Mouse (Mus musculus) stomach, embryonic 15.5 days (tissue): ENCODE measurements around the gene Zbtb7a. TPM values are rescaled to one million over a fixed set of nuclear protein-coding genes. Genes with fewer than 3 reads are reported as not detected.
A peak's percentile ranks its signal among the peaks of the same experiment; 100 is the strongest.
"Not testable (repeated sequence)": the region's sequence is repeated elsewhere in the genome, so short reads cannot be mapped to it uniquely, and the experiment has no call there.

Experiments
- ATAC-seq: fragments of 200-750 bp; cut with Nextera tagmentation; 2 replicates; pipeline ENCODE4 v1.8.0; 2017; ENCODE audit warnings: low read depth, moderate number of reproducible peaks, moderate TSS enrichment; ENCODE audit not compliant: insufficient read depth, low FRiP score
- H3K27ac ChIP-seq: fragments of 300-500 bp; sonication (generic); 2 replicates; pipeline ENCODE4 v1.5.1; 2015; ENCODE audit warnings: mild to moderate bottlenecking, inconsistent platforms
- H3K27me3 ChIP-seq: fragments of 300-500 bp; sonication (generic); replicated peaks from 2 replicates; pipeline ENCODE4 v1.6.1; 2015; ENCODE audit warnings: inconsistent platforms
- H3K36me3 ChIP-seq: fragments of 300-500 bp; sonication (generic); 2 replicates; pipeline ENCODE4 v1.6.1; 2015; ENCODE audit warnings: inconsistent platforms
- H3K4me1 ChIP-seq: fragments of 300-500 bp; sonication (generic); 2 replicates; pipeline ENCODE4 v1.6.1; 2015; ENCODE audit warnings: inconsistent platforms
- H3K4me2 ChIP-seq: fragments of 300-500 bp; sonication (generic); 2 replicates; pipeline ENCODE4 v1.6.1; 2015; ENCODE audit warnings: mild to moderate bottlenecking, inconsistent platforms
- H3K4me3 ChIP-seq: fragments of 300-500 bp; sonication (generic); replicated peaks from 2 replicates; pipeline ENCODE4 v1.5.1; 2015; ENCODE audit warnings: inconsistent platforms
- H3K9ac ChIP-seq: fragments of 300-500 bp; sonication (generic); 2 replicates; pipeline ENCODE4 v1.6.1; 2015; ENCODE audit warnings: inconsistent platforms
- H3K9me3 ChIP-seq: fragments of 300-500 bp; sonication (generic); 2 replicates; pipeline ENCODE4 v1.6.1; 2016; ENCODE audit warnings: inconsistent platforms
- WGBS: fragments of 180-500 bp; shearing (Covaris S2); methylation state at CpG from one replicate; pipeline ENCODE4 v1.1.7; 2015; 5-methylcytosine and 5-hydroxymethylcytosine counted together
- polyA plus RNA-seq: library from polyadenylated mRNA; unstranded; fragments of >200 nt; fragmentation: Nextera tagmentation; extraction: Ambion mirVana; gene quantifications from 2 replicates; pipeline ENCODE4 v1.2.1, GENCODE M21; 2015

Gene Zbtb7a
- polyA plus RNA-seq, 1 experiment from 2014 or later, result 60.1 TPM

DNA sequence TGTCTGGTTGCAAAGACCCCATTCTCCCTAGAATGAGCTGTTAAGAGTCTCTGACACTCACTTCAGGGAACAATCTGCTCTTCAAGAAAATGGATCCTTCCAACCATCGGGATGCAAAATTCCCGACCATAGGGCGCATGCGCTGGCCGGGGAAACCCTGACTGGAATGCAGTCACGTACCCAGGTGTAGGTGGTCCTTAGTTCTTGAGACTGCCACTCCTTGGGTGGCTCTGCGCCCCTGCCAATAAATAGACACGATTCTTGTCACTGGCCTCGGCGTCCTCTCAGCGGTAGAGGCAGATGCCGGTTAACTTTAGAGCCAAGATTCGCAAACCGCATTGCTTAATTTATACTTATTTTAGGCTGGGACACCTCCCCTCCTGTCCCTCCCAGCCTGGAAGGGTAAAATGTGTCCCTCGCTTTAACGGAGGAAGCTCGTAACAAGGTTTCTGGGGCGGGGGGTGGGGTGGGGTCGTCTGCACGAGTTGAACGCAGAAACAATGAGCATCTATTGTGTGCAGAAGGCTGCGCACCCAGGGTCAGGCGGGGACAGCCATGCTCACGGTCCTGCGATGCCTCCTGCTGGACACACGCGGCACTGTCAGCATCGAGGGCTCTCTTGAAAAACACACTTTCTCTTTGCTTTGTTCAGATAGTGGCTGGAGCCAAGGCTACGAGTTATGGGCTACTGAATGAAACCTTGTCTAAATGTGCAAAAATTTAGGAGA, 39.8 kb downstream of the Zbtb7a start:
- Histone ChIP-seq H3K4me3 (peak overlapping the region; percentile 29), H3K27ac (peak overlapping the region; percentile 79), H3K9ac (no peak overlapping the region), H3K27me3 (no peaks in the 10 kb centered on the region), H3K36me3 (peaks cover 24% of the 10 kb centered on the region), H3K4me1 (peaks cover 50% of the 10 kb centered on the region), H3K9me3 (no peaks in the 10 kb centered on the region), H3K4me2 (peak overlapping the region; percentile 67)
- ATAC-seq, result peak; percentile 19; the same call in 1 of the 2 replicates
- WGBS, result 3% methylated on average over 29 of the region's 29 CpGs

DNA sequence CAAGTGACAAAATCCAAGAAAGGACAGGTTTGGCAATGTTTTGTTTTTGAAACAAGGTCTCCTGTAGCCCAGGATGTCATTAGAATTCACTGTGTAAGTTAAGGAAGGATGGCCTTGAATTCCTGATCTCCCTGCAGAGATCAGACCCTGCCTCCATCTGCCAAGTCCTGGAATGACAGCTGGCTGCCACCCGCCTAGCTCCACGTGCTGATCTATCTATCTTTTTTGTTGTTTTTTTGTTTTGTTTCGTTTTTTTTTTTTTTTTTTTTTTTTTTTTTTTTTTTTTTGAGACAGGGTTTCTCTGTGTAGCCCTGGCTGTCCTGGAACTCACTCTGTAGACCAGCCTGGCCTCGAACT, 40.3 kb downstream of the Zbtb7a start:
- H3K9me3 ChIP-seq, H3K27me3 ChIP-seq, H3K9ac ChIP-seq, ATAC-seq: not testable (repeated sequence)
- Histone ChIP-seq H3K36me3 (peaks cover 29% of the 10 kb centered on the region), H3K27ac (peak overlapping the region; percentile 79), H3K4me2 (peak overlapping the region; percentile 67), H3K4me1 (peaks cover 52% of the 10 kb centered on the region), H3K4me3 (peak overlapping the region; percentile 29)
- 10% methylated on average over 4 of the region's 4 CpGs for WGBS

DNA sequence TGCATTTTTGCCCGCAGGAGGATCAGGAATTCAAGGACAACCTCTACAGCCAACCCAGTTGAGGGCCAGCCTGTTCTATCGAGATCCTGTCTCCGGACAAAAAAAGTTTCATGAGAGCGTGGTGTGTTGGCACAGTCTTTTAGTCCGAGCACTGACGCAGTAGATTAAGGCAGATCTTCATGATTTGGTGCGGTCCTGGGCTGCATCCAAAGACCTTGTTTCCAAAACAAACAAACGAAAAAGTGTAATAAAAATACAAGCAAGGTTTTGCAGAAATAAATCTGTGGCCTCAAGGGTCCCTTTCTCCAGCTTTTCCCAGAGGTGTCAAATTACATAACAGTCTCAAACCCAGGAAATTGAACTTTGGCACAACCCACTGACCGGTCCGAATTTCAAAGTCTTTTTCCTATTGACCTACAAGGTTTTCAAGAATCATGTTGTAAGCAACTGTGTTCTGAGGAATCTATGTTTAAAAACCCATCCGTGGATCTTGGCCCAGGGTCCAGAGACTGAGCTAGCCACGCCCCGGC, 41.0 kb downstream of the Zbtb7a start:
- 3% methylated on average over 13 of the region's 13 CpGs for WGBS
- peaks cover 36% of the 10 kb centered on the region for H3K36me3 ChIP-seq
- peak; percentile 2; the same call in 1 of the 2 replicates for ATAC-seq
- H3K4me2 ChIP-seq, result peak overlapping the region; percentile 67
- H3K4me1 ChIP-seq, result peaks cover 52% of the 10 kb centered on the region
- no peaks in the 10 kb centered on the region for H3K27me3 ChIP-seq
- H3K27ac ChIP-seq, result peak overlapping the region; percentile 79
- no peaks in the 10 kb centered on the region for H3K9me3 ChIP-seq
- H3K9ac ChIP-seq, result peak overlapping the region; percentile 6; the same call in 1 of the 2 replicates
- peak overlapping the region; percentile 94 for H3K4me3 ChIP-seq

DNA sequence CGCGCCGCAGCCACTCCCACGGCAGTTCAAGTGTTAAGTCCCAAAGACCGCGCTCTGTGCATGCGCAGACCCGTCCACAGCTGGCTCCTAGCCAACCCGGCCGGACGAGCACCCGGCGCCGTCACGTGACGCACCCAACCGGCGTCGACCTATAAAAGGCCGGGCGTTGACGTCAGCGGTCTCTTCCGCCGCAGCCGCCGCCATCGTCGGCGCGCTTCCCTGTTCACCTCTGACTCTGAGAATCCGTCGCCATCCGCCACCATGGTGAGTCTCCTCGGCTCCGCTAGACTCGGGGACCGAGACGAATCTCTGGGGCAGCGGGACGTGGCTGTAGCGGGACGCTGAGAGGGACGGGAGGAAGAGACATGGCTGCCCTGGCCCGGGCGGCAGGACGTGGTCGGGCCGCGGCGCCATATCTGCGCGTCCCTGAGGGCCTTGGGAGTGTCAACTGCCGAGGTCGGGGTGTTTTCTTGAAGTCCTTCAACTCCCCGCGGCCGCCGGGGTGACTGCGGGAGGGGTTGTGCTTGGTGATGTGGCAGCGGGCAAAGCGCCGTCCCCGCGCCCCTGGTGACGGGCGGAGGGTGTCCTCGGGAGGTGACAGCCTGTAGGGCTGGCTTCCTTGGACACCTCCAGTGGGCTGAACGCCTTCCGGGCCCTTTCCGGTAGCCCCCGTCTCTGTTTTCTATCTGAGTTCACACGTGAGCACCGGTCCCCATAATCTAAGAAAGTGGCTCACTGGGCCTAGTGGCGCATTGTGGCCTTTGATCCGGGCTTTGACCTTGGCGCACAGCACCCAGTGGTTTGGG, 41.6 kb downstream of the Zbtb7a start, which contains the start of gene Eef2:
Eef2 (plus strand) TSS at position 166 of the 806 bp plus-strand sequence.
- no peaks in the 10 kb centered on the region for H3K27me3 ChIP-seq
- H3K4me1 ChIP-seq, result peaks cover 52% of the 10 kb centered on the region
- H3K9ac ChIP-seq, result peak within 1 kb of the TSS; percentile 97
- H3K36me3 ChIP-seq, result peaks cover 42% of the 10 kb centered on the region
- H3K27ac ChIP-seq, result peak within 1 kb of the TSS; percentile 89
- peak within 1 kb of the TSS; percentile 86 for H3K4me2 ChIP-seq
- WGBS, result under 1% methylated on average over 76 of the region's 77 CpGs
- no peaks in the 10 kb centered on the region for H3K9me3 ChIP-seq
- peak; percentile 81 for ATAC-seq
- H3K4me3 ChIP-seq, result peak within 1 kb of the TSS; percentile 94

DNA sequence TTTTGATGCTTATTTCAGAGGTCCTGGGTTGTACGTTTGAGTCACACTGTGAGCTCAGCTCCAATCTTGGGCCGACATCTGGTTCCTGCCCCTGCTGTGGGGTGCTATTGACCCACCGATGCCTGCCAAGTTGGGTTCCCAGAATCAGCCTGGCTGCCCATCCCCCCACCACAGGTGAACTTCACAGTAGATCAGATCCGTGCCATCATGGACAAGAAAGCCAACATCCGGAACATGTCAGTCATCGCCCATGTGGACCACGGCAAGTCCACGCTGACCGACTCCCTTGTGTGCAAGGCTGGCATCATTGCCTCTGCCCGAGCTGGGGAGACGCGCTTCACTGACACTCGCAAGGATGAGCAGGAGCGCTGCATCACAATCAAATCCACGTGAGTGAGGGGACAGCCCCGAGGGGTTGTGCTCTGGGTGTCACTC, 42.5 kb downstream of the Zbtb7a start:
- Histone ChIP-seq H3K4me2 (peak overlapping the region; percentile 86), H3K36me3 (peaks cover 50% of the 10 kb centered on the region), H3K9ac (peak overlapping the region; percentile 97), H3K4me3 (peak overlapping the region; percentile 94), H3K9me3 (no peaks in the 10 kb centered on the region), H3K27me3 (no peaks in the 10 kb centered on the region), H3K4me1 (peaks cover 59% of the 10 kb centered on the region), H3K27ac (peak overlapping the region; percentile 89)
- ATAC-seq, result no peak
- WGBS, result 7% methylated on average over 16 of the region's 16 CpGs

DNA sequence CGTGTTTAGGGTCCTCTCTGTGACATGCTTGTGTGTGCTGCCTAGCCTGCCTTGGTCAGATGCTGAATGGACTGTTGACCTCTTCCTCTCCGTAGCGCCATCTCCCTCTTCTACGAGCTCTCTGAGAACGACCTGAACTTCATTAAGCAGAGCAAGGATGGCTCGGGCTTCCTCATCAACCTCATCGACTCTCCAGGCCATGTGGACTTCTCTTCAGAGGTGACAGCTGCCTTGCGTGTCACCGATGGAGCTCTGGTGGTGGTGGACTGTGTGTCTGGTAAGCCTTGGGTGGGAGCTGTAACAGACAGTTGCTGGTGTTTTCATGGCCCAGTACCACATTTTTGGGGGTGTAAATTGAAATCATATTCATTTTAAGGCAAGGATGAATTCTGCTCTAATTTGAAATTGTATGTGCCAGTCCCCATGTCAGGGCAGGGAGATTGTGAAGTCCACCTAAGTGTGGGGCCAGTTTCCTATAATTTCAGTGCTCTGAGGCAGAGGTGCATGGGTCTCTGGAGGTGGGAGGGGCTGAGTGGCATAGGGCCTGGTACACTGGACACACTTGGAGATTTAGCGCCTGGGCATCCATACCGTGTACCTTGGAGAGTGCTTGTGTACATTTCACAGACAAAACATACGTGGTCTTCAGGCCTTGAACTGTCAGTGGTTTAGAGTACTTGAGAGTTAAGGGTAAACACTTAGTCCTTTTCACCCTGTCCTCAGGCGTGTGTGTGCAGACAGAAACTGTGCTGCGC, 43.1 kb downstream of the Zbtb7a start:
- Histone ChIP-seq H3K27me3 (no peaks in the 10 kb centered on the region), H3K27ac (peak overlapping the region; percentile 89), H3K9ac (peak overlapping the region; percentile 97), H3K9me3 (no peaks in the 10 kb centered on the region), H3K4me3 (peak overlapping the region; percentile 94), H3K36me3 (peaks cover 50% of the 10 kb centered on the region), H3K4me1 (peaks cover 56% of the 10 kb centered on the region), H3K4me2 (peak overlapping the region; percentile 86)
- ATAC-seq, result no peak
- 55% methylated on average over 14 of the region's 14 CpGs for WGBS

DNA sequence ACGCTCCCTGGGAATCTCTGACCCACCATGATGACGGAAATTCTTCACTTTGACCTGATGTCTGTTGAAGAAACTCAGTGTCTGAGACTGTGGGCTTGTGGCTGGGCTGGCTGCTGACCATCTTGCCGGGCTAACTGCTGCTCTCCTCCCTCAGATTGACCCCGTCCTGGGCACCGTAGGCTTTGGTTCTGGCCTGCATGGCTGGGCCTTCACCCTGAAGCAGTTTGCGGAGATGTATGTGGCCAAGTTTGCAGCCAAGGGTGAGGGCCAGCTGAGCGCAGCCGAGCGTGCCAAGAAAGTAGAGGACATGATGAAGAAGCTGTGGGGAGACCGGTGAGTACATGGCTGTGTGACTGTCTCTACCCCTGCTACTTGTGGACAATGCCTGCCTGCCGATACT, 43.9 kb downstream of the Zbtb7a start:
- Histone ChIP-seq H3K27me3 (no peaks in the 10 kb centered on the region), H3K4me2 (no peak overlapping the region), H3K4me1 (peaks cover 55% of the 10 kb centered on the region), H3K9ac (no peak overlapping the region), H3K4me3 (no peak overlapping the region), H3K27ac (0 out of 2 replicates have a peak overlapping the region, but pooled peaks have one; percentile 35), H3K9me3 (no peaks in the 10 kb centered on the region), H3K36me3 (peaks cover 52% of the 10 kb centered on the region)
- WGBS, result 89% methylated on average over 11 of the region's 11 CpGs
- ATAC-seq, result no peak

DNA sequence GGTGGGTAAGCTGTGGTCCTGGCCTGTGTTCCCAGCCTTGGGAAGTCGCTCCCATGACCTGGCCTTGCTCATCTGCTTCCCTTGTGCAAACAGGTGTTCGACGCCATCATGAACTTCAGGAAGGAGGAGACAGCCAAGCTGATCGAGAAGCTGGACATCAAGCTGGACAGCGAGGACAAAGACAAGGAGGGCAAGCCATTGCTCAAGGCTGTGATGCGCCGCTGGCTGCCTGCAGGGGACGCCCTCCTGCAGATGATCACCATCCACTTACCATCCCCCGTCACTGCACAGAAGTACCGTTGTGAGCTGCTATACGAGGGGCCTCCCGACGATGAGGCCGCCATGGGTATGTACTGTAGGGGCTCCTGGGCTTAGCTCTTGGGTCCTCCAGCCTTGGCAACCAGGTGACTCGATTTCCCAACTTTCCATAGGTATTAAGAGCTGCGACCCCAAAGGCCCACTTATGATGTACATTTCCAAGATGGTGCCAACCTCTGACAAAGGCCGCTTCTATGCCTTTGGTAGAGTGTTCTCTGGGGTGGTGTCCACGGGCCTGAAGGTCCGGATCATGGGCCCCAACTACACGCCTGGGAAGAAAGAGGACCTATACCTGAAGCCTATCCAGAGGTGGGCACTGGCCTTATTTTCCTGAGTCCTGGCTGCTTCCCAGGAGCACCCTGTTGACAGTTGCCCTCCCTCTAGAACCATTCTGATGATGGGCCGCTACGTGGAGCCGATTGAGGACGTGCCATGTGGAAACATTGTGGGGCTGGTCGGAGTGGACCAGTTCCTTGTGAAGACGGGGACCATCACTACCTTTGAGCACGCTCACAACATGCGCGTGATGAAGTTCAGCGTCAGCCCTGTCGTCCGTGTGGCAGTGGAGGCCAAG, 44.7 kb downstream of the Zbtb7a start:
- H3K27ac ChIP-seq, result peak overlapping the region; percentile 35; the same call in 1 of the 2 replicates
- H3K4me2 ChIP-seq, result no peak overlapping the region
- 87% methylated on average over 32 of the region's 32 CpGs for WGBS
- no peak overlapping the region for H3K4me3 ChIP-seq
- no peak for ATAC-seq
- H3K4me1 ChIP-seq, result peaks cover 55% of the 10 kb centered on the region
- H3K36me3 ChIP-seq, result peaks cover 53% of the 10 kb centered on the region
- no peaks in the 10 kb centered on the region for H3K27me3 ChIP-seq
- H3K9ac ChIP-seq, result 0 out of 2 replicates have a peak overlapping the region, but pooled peaks have one; percentile 9
- no peaks in the 10 kb centered on the region for H3K9me3 ChIP-seq

DNA sequence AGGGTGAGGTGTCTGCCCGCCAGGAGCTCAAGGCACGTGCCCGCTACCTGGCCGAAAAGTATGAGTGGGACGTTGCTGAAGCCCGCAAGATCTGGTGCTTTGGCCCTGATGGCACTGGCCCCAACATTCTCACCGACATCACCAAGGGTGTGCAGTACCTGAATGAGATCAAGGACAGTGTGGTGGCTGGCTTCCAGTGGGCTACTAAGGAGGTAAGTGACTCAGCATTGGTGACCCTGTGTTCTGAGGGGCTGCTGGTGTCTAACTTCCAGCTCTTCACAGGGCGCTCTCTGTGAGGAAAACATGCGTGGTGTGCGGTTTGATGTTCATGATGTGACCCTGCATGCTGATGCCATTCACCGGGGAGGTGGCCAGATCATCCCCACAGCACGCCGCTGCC, 45.9 kb downstream of the Zbtb7a start:
- Histone ChIP-seq H3K4me3 (no peak overlapping the region), H3K4me1 (peaks cover 45% of the 10 kb centered on the region), H3K36me3 (peaks cover 53% of the 10 kb centered on the region), H3K9me3 (no peaks in the 10 kb centered on the region), H3K4me2 (no peak overlapping the region), H3K9ac (no peak overlapping the region), H3K27ac (no peak overlapping the region), H3K27me3 (no peaks in the 10 kb centered on the region)
- no peak for ATAC-seq
- 93% methylated on average over 13 of the region's 13 CpGs for WGBS

DNA sequence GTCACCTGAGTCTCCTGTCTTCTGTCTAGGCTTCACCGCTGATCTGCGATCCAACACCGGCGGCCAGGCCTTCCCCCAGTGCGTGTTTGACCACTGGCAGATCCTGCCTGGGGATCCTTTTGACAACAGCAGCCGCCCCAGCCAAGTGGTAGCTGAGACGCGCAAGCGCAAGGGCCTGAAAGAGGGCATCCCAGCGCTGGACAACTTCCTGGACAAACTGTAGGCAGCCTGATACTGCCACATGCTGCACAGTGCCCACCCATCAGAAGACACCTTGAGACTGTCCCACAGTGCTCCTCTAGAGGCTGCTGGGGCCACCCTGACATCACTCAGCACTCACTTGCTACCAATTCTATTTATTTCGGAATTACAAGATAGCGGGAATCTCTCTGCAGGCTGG, 46.8 kb downstream of the Zbtb7a start:
- 79% methylated on average over 12 of the region's 12 CpGs for WGBS
- H3K27me3 ChIP-seq, H3K9me3 ChIP-seq, ATAC-seq, H3K9ac ChIP-seq, H3K4me2 ChIP-seq, H3K4me3 ChIP-seq: not testable (repeated sequence)
- Histone ChIP-seq H3K4me1 (peaks cover 45% of the 10 kb centered on the region), H3K27ac (peak overlapping the region; percentile 73), H3K36me3 (peaks cover 53% of the 10 kb centered on the region)
